ENCODE assay signal across 11 mouse cellular contexts in genomic region chr8:65966502-65967222, GRCm38 (mm10).
DNase-seq lines count a peak whose midpoint lies in the region; ATAC-seq and TF ChIP-seq lines count a peak whose summit lies in the region.
"Had no signal": no experiment of that assay in that cellular context is flagged by ENCODE, and none has a peak within 500 bp of the region (broad histone marks: within the 10 kb centered on the region; RNA-seq: fewer than 3 reads in every experiment).

No protein-coding gene starts in this region.

- no peak for DNase-seq in heart, postnatal 36 days
- peak; percentile 82 for DNase-seq in retina, adult 2 months (ENCODE audit: low read depth, low spot score)
- no peak for DNase-seq in cerebellum, postnatal 36 days
- DNase-seq in kidney, adult 11 months, result no peak
- DNase-seq: cerebellum, postnatal 25 days; kidney, postnatal 10 days had no signal

- peak overlapping the region; percentile 33; the same call in 1 of the 2 replicates for H3K4me2 ChIP-seq in heart, embryonic 16.5 days (ENCODE audit: low read depth, low read length)
- H3K4me2 ChIP-seq in forebrain, embryonic 12.5 days, result peak overlapping the region; percentile 42
- no peak overlapping the region for H3K4me2 ChIP-seq in limb, embryonic 13.5 days (replicated peaks)
- H3K4me2 ChIP-seq in intestine, postnatal 0 days (replicated peaks; ENCODE audit: low read depth), result no peak overlapping the region

- no peak overlapping the region for H3K9ac ChIP-seq in heart, embryonic 16.5 days (ENCODE audit: low read length)
- peak overlapping the region; percentile 12; the same call in 1 of the 2 replicates for H3K9ac ChIP-seq in forebrain, embryonic 12.5 days
- H3K9ac ChIP-seq in limb, embryonic 13.5 days, result 0 out of 2 replicates have a peak overlapping the region, but pooled peaks have one; percentile 19
- no peak overlapping the region for H3K9ac ChIP-seq in intestine, postnatal 0 days (ENCODE audit: low read depth, low read length)
- H3K9ac ChIP-seq: liver, embryonic 14.5 days had no signal

- no peaks in the 10 kb centered on the region for H3K27me3 ChIP-seq in heart, embryonic 16.5 days (ENCODE audit: control insufficient read depth, insufficient read depth, low read length)
- no peaks in the 10 kb centered on the region for H3K27me3 ChIP-seq in forebrain, embryonic 12.5 days
- H3K27me3 ChIP-seq in limb, embryonic 13.5 days, result no peaks in the 10 kb centered on the region
- no peaks in the 10 kb centered on the region for H3K27me3 ChIP-seq in intestine, postnatal 0 days (replicated peaks; ENCODE audit: control insufficient read depth, insufficient read depth, low read length)

- intact Hi-C loops in heart, postnatal 36 days (cut with DNase I), result no loop called here

- no peaks in the 10 kb centered on the region for H3K9me3 ChIP-seq in heart, embryonic 16.5 days (replicated peaks; ENCODE audit: control insufficient read depth, low read length)
- H3K9me3 ChIP-seq in forebrain, embryonic 12.5 days, result no peaks in the 10 kb centered on the region
- H3K9me3 ChIP-seq in limb, embryonic 13.5 days, result no peaks in the 10 kb centered on the region
- H3K9me3 ChIP-seq in intestine, postnatal 0 days (ENCODE audit: control insufficient read depth), result no peaks in the 10 kb centered on the region

- H3K4me3 ChIP-seq in heart, embryonic 16.5 days (ENCODE audit: low read length), result no peak overlapping the region
- H3K4me3 ChIP-seq in forebrain, embryonic 12.5 days (replicated peaks), result peak overlapping the region; percentile 17; the same call in 1 of the 2 replicates
- H3K4me3 ChIP-seq in limb, embryonic 13.5 days, result no peak overlapping the region
- H3K4me3 ChIP-seq in intestine, postnatal 0 days (ENCODE audit: low read depth, low read length), result no peak overlapping the region

- H3K4me1 ChIP-seq in heart, embryonic 16.5 days (ENCODE audit: control insufficient read depth, insufficient read depth, low read length), result no peaks in the 10 kb centered on the region
- H3K4me1 ChIP-seq in forebrain, embryonic 12.5 days, result peaks cover 19% of the 10 kb centered on the region
- H3K4me1 ChIP-seq in limb, embryonic 13.5 days, result no peaks in the 10 kb centered on the region
- H3K4me1 ChIP-seq in intestine, postnatal 0 days (replicated peaks; ENCODE audit: control insufficient read depth, insufficient read depth, low read length), result no peaks in the 10 kb centered on the region

- 13% methylated on average over 10 of the region's 10 CpGs for WGBS in heart, embryonic 16.5 days
- WGBS in forebrain, embryonic 12.5 days, result 2% methylated on average over 10 of the region's 10 CpGs
- 20% methylated on average over 10 of the region's 10 CpGs for WGBS in limb, embryonic 13.5 days
- WGBS in intestine, postnatal 0 days, result 15% methylated on average over 10 of the region's 10 CpGs

- no peak for TF ChIP-seq CTCF in intestine, postnatal 0 days (IDR thresholded peaks at IDR 0.05; ENCODE audit: low read depth)

- ATAC-seq in heart, embryonic 16.5 days (replicated peaks; ENCODE audit: extremely low read depth, insufficient read depth, low FRiP score), result no peak
- peak; percentile 82 for ATAC-seq in forebrain, embryonic 12.5 days (ENCODE audit: low FRiP score)
- ATAC-seq in limb, embryonic 13.5 days (ENCODE audit: low FRiP score, low read depth), result no peak
- ATAC-seq in intestine, postnatal 0 days, result no peak

- no peaks in the 10 kb centered on the region for H3K36me3 ChIP-seq in heart, embryonic 16.5 days (ENCODE audit: control insufficient read depth, insufficient read depth)
- no peaks in the 10 kb centered on the region for H3K36me3 ChIP-seq in forebrain, embryonic 12.5 days (replicated peaks)
- H3K36me3 ChIP-seq in limb, embryonic 13.5 days, result no peaks in the 10 kb centered on the region
- no peaks in the 10 kb centered on the region for H3K36me3 ChIP-seq in intestine, postnatal 0 days (ENCODE audit: control insufficient read depth, insufficient read depth)

- H3K27ac ChIP-seq in heart, embryonic 16.5 days (ENCODE audit: low read length), result no peak overlapping the region
- peak overlapping the region; percentile 53 for H3K27ac ChIP-seq in forebrain, embryonic 12.5 days
- H3K27ac ChIP-seq in limb, embryonic 13.5 days, result no peak overlapping the region
- H3K27ac ChIP-seq in intestine, postnatal 0 days (ENCODE audit: low read depth, low read length), result no peak overlapping the region
- H3K27ac ChIP-seq: liver, embryonic 14.5 days had no signal

Comparison
In these comparisons a context has a peak if more than half of its experiments do, and no peak if none do; other contexts are left out.
1. H3K4me2 ChIP-seq: peak in heart, embryonic 16.5 days (single experiment) and forebrain, embryonic 12.5 days (single experiment); none in limb, embryonic 13.5 days (single experiment) and intestine, postnatal 0 days (single experiment).
2. H3K9ac ChIP-seq: peak in forebrain, embryonic 12.5 days (single experiment) and limb, embryonic 13.5 days (single experiment); none in heart, embryonic 16.5 days (single experiment) and intestine, postnatal 0 days (single experiment).